Mouse (Mus musculus) induced T-regulatory cell, adult 2 months (primary cell): ENCODE measurements around the gene Fbxl3.

ENCODE experiments used
- DNase-seq: peaks from one replicate; pipeline ENCODE4 v3.0.0-alpha.2; 2012; ENCODE audit warnings: low read depth

Fbxl3 gene

GRCm38 (mm10) chr14:103046677-103047076 lies 52.7 kb downstream of the Fbxl3 start, which contains the start of gene Acod1:
TSS of gene Acod1 (plus strand) at chr14:103046977.
- peak; percentile 48 for DNase-seq

GRCm38 (mm10) chr14:103037016-103037415 lies 62.4 kb downstream of the Fbxl3 start:
- DNase-seq: no peak

GRCm38 (mm10) chr14:103034076-103034475 lies 65.3 kb downstream of the Fbxl3 start:
- DNase-seq: no peak

- DNase-seq: peak; percentile 85
Observed at GRCm38 (mm10) chr14:103033271-103033823, 66.0 kb downstream of the Fbxl3 start.
